Mouse (Mus musculus): ENCODE data around the gene Prpf3. TPM values are rescaled to one million over a fixed set of nuclear protein-coding genes. Genes with fewer than 3 reads are reported as not detected.

Gene Prpf3
- 91.6 to 109 TPM (median 97.6 TPM) in 4 replicates for total RNA-seq (2023)

DNA sequence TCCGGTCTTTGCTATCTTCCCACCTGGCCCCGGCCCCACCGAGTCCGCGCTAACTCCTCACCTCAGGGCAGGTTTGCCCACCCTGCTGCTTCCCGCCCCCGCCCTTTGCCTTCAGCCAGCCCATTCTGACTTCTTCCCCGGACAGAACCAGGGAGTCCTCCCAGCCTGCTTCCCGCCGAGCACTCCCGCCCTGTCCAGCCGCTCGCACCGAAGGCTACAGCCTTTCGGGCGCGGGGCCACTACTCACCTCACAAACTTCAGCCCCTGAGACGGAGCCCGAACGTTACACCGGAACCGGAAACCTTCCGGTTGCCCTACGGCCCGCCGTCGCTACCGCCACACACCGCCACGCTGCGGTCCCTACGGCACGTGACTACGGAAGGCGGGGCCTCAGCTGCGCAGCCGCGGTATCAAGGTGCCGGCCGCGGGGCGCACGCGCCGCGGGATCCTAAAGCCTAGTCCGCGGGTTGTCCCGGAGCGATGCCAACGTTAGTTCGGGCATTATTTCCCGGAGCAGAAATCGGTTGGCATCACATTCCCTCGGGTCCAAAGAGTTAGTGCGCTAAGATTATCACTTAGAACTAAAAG is at the start of gene Prpf3:
Gene Prpf3, minus strand, starts transcription at position 384 of the 588 bp plus-strand sequence.

DNA sequence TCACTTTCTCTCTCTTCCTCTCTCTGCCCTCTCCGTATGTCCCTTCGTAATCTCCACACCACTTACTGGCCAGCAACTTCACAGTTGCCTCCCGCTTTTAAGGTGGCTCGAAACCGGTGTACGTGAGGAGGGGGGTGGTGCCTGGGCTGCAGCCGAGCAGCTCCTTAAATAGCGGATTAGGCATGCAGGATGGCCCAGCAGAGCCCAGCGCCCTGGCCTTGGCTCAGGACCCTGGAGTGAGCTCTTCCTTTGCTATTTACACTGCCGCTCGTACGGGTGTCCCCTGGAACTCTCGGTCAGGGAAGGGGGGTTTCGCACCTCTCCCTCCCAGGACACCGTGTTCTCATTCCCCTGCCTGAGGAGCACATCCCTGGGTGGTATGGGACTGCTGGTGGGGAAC is 48.9 kb upstream of the Prpf3 start, which contains the start of gene Car14:
Gene Car14, minus strand, starts transcription at position 124 of the 400 bp plus-strand sequence.

DNA sequence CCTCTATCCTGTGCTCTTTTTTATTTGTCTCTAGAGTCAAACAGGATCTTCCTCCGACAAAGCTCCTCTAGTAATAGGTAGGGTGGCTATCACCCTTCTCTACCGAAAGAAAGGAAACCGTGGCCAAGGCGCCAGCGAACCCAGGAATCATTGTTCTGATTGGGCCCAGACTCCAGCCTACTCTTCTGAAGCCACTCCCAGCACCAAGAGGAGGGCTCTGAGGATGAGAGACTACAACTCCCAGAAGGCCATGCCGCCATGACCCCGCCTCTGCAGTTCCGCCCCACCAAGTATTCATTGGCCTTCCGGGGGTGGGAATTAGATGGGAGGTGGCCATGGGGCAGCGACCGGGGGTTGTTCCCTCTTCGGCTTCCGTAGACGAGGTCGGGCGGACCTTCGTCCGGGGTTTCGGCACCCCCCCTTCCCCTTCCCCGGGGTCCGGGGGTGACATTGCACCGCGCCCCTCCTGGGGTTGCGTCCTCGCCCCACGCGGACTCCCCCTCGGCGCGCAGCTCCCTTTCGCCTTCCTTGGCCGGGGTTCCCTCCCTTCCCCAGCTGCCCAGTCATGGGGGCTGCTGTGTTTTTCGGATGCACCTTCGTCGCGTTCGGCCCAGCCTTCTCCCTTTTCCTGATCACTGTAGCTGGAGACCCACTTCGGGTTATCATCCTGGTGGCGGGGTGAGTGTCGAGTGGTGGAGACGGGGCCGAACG is 38.1 kb upstream of the Prpf3 start, which contains the start of gene Aph1a:
Gene Aph1a, plus strand, starts transcription at position 364 of the 711 bp plus-strand sequence.

DNA sequence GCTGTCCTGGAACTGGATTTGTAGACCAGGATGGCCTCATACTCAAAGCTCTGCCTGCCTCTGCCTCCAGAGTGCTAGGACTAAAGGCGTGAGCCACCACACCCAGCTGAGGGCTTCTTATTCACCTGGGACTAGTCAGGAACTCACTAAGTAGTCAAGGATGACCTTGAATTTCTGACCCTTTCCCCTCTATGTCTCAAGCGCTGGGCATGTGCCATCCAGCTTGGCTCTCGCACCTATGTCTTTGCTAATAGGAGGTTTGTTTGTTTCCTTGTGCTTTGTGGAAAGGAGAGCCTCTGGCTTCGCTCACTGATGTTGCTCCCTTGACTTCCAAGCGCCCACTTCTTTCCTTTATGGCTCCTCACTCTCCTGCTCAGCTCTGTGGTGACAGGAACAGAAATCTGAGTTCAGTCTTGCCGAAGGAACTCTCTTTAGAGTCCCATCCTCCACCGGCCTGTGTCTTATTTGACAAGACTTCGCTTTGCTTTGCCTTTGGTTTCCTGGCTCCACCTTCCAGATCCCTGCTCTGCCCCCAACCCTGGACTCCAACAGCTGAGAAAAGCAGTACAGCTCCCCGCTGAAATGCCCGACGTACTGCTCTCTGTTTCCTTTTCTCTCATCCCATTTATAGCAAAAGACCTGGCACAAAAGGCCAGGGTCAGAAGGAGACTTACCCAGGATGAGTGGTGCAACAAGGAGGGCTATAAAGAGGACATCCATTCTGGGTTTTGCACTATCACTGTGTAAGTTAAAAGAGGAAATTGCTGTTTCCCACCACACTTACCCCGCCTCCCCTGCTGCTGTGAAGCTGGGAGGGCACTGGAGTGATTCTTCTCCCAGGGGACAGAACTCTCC is 35.8 kb upstream of the Prpf3 start, which contains the start of gene BC028528:
Gene BC028528, minus strand, starts transcription at position 795 of the 855 bp plus-strand sequence.

DNA sequence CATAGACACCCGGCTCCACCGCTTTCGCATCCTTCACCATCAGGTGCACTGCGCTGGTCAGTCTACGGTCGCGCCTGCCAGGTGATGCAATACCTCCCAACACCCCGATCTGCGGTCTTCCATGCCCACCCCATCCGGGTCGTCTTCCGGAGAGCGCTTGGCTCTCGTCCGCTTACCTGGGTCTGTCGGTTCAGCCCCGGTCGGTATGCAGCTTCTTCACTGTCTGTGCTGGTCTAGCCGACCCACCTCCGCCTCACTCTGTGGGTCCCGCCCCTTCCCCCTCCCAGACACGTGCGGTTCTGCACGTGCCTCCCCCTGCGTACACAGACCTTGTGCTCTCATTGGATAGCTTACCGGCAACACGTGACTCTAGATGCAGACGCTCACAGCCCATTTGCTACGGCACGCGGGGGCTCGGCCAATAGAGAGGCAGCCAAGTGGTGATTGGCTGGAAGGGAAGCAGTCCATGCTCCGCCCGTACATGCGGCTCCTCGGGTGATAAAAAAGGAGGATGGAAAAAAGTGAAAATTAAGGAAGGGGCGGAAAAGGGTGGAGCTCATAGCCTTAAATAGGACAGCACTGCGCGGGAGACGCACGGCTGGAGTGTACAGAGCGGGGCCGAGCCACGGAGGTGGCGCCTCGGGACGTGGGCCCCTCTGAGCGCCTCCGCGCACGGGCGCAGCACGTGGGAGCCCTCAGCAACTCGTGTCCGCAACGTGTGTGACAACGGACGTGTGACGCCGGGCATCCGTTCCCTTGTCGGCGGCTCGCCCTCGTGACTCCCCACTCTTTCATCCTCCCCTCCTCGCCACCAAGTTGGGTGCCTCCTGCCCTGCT is 26.5 kb upstream of the Prpf3 start, which contains the start of gene Ciart:
Gene Ciart, minus strand, starts transcription at position 273 of the 837 bp plus-strand sequence.

DNA sequence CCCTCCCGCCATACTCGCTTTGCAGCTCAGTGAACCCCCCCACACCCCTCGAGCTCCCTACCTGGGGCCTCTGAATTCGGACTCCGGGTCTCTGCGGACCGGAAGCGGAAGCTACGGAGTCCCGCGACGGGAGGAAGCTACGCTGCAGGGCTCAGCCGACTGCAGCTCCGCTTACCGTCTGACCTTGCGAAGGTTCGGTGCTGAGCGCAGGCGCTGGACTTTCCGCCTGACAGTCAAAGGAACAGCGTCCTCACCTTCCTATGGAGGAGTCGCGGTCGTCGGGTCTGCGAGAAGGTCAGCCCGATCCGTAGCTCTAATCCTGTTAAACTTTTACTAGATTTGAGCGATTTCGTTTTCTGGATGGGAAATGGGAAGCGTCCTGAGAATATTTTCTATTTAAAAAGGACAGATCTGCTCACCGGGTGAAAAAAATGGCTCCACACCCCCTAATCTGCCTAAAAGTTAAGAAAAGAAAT is 15.7 kb upstream of the Prpf3 start, which contains the start of gene Mrps21:
Gene Mrps21, minus strand, starts transcription at position 128 of the 476 bp plus-strand sequence.

DNA sequence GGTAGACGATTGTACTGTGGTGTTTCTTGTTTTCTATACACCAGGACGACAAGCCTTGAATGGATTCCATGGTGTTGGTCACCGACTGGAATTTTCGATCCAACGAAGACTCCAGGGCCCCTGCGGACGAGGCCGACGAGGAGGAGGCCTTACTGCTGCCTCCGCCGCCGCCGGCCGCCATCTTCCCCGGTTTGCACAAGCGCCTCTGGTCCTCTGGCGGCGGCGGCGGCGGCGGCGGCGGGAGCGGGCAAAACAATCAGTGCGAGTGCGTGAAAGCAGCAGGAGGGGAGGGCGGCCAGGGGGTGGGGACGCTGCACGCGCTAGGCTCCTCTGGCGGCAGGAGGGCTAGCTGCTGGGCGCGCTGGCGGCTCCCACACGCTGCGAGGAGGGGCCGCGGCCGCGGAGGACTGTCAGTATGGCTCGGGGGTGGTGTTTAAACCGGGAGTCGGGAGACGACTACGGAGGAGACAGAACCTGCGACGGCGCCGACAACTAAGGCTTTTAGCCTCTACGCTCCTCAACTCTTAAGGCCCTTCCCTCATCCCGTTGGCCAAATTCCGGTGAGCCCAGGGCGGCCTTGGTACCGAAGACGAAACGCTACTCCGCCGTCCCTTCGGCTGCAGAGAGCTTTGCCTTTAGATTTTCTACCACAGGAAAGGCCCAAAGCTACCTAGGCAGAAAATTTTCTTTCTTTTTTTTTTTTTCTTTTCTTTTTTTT is 37.0 kb downstream of the Prpf3 start, which contains the start of gene Rprd2:
Gene Rprd2, minus strand, starts transcription at position 293 of the 718 bp plus-strand sequence.

Other genes with a start within 250 kb of the Prpf3 start
- gene Ensa, start 230.9 kb downstream of the Prpf3 start, total RNA-seq (2023) = 128 to 134 TPM (median 132 TPM) in 4 replicates
- 366 to 452 TPM (median 394 TPM) in 4 replicates for gene Mcl1, start 197.1 kb downstream of the Prpf3 start, total RNA-seq (2023)
- gene Adamtsl4, start 168.0 kb downstream of the Prpf3 start, total RNA-seq (2023) = 12.4 to 19.6 TPM (median 13.0 TPM) in 4 replicates
- 5.4 to 8.5 TPM (median 7.0 TPM) in 4 replicates for gene Ecm1, start 116.3 kb downstream of the Prpf3 start, total RNA-seq (2023)
- gene Tars2, start 95.7 kb downstream of the Prpf3 start, total RNA-seq (2023) = 72.4 to 79.5 TPM (median 74.5 TPM) in 4 replicates
- gene Rprd2, start 37.0 kb downstream of the Prpf3 start, total RNA-seq (2023) = 94.1 to 102 TPM (median 101 TPM) in 4 replicates
- 90.6 to 114 TPM (median 96.0 TPM) in 4 replicates for gene Mrps21, start 15.6 kb upstream of the Prpf3 start, total RNA-seq (2023)
- 239 to 260 TPM (median 248 TPM) in 4 replicates for gene Ciart, start 26.4 kb upstream of the Prpf3 start, total RNA-seq (2023)
- gene BC028528, start 36.1 kb upstream of the Prpf3 start, total RNA-seq (2023) = 56.7 to 71.3 TPM (median 66.1 TPM) in 4 replicates
- gene Aph1a, start 38.1 kb upstream of the Prpf3 start, total RNA-seq (2023) = 54.4 to 67.2 TPM (median 56.9 TPM) in 4 replicates
- not detected in 4 replicates for gene Car14, start 48.8 kb upstream of the Prpf3 start, total RNA-seq (2023)
- gene Anp32e, start 73.4 kb upstream of the Prpf3 start, total RNA-seq (2023) = 98.0 to 114 TPM (median 107 TPM) in 4 replicates
- gene Plekho1, start 140.1 kb upstream of the Prpf3 start, total RNA-seq (2023) = 189 to 205 TPM (median 195 TPM) in 4 replicates
- gene Vps45, start 202.6 kb upstream of the Prpf3 start, total RNA-seq (2023) = 11.6 to 26.4 TPM (median 18.2 TPM) in 4 replicates
- 47.2 to 62.4 TPM (median 53.9 TPM) in 4 replicates for gene Otud7b, start 248.6 kb upstream of the Prpf3 start, total RNA-seq (2023)

Data from B cell, adult 62 days (primary cell).